Mouse (Mus musculus) left cerebral cortex, postnatal 4 days (tissue): ENCODE data around the gene Pard3. TPM values are rescaled to one million over a fixed set of nuclear protein-coding genes. Genes with fewer than 3 reads are reported as not detected.
A peak's percentile ranks its signal among the peaks of the same experiment; 100 is the strongest.

Experiments used
- DNase-seq: peaks from one replicate; pipeline ENCODE4 v3.0.0-alpha.2; 2022
- intact Hi-C: fragments of 180-260 bp; cut with DNase I; formaldehyde crosslinking; loops from one replicate; pipeline ENCODE4 v1.15.1; 2025
- total RNA-seq, 2 experiments: library from RNA; stranded (reverse); gene quantifications; 2 replicates each; pipeline ENCODE4 v1.2.3; 2021

Pard3 gene
- total RNA-seq, 2 experiments from 2014 or later: 25.5 to 27.0 TPM

GRCm38 (mm10) chr8:127395488-127395887 lies 331.8 kb downstream of the Pard3 start:
- intact Hi-C loops: no loop called here
- no peak for DNase-seq

DNA sequence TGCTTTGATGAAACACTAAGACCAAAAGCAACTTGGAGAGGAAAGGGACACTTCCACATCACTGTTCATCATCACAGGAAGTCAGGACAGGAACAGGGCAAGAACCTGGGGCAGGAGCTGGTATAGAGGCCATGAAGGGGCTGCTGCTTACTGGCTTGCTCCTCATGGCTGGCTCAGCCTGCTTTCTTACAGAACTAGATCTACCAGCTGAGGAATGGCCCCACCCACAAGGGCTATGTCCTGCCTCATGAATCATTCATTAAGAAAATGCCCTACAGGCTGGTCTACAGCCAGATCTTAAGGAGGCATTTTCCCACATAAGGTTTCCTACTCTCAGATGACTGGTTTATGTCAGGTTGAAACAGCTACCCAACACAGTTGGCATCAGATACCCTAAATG lies 342.1 kb downstream of the Pard3 start:
- intact Hi-C loops: no loop called here
- no peak for DNase-seq

DNA sequence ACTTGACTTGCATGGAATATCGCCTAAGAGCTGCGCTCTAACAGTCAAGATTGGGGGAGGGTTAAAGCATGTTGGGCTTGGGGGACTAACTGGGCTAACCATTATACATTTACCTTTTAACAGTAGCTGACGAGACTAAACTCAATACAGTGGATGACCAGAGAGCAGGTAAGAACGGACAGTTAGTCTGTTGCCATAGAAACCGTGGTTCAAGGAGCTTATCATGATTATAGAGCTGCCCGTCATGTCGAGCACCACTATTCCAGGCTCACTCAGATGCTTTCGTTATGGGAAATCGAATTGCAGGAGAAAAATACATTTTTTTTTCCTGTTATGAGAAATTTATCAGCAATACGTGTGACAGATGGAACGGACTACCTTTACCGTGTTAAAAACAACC lies 346.9 kb downstream of the Pard3 start:
- intact Hi-C loops: no loop called here
- DNase-seq: no peak

GRCm38 (mm10) chr8:127411190-127411848 lies 347.6 kb downstream of the Pard3 start:
- DNase-seq: no peak
- intact Hi-C loops: no loop called here

GRCm38 (mm10) chr8:127423021-127423420 lies 359.3 kb downstream of the Pard3 start:
- intact Hi-C loops: no loop called here
- no peak for DNase-seq

DNA sequence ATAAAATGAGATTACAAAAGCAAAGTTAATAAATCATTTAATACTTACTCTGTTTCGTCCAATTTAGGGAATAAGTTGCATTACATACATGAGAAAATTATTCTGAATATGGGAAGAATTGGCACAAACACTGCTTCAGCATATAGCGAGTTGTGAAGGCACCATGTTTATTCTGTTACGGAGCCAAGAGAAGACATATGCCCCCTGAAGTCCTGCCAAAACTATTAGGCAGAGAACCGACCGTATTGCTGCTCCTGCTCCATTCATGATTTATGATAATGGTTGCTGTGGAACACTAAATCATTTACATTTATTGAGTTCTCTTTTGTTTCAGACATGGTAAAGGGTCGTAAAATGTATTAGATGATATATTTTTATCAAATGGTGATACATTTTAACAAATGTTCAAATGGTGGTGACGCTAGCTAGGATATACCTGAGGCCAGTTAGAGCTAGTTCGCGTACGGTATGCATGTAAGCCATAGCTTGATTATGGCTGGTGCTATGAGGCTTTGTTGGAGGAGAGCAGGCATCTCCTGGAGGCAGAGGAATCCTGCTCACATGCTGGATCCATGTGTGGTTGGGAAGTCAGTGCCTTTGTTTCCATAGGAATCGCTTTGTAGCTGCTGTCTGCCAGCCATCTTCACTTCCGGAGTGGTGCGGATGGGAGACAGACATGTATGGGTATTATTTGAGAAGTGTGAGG lies 360.7 kb downstream of the Pard3 start:
- no peak for DNase-seq
- intact Hi-C loops: no loop called here

- intact Hi-C loops: no loop called here
- no peak for DNase-seq
Observed at GRCm38 (mm10) chr8:127426857-127427256, 363.2 kb downstream of the Pard3 start.

- DNase-seq: no peak
- intact Hi-C loops: no loop called here
Observed at GRCm38 (mm10) chr8:127428004-127428403, 364.3 kb downstream of the Pard3 start.

- intact Hi-C loops: no loop called here
- no peak for DNase-seq
Observed at GRCm38 (mm10) chr8:127431236-127431635, 367.5 kb downstream of the Pard3 start.

DNA sequence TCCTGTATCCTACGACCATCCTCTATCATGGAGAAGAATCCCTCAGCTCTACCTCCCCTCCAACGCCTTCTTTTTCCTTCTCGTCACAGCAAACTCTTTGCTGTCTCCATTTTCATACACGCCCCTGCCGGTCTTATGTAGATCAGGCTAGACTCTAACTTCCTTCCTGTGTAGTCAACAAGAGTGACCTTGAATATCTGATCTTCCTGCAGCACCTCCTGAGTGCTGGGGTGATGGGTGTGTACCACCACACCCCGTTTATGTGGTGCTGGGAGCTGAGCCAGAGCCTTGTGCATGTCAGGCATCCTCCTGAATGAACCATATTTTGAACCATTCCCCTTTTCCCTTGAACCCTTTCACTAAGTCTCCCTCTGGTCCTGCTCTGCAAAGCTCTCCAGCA lies 372.3 kb downstream of the Pard3 start:
- intact Hi-C loops: no loop called here
- no peak for DNase-seq

DNA sequence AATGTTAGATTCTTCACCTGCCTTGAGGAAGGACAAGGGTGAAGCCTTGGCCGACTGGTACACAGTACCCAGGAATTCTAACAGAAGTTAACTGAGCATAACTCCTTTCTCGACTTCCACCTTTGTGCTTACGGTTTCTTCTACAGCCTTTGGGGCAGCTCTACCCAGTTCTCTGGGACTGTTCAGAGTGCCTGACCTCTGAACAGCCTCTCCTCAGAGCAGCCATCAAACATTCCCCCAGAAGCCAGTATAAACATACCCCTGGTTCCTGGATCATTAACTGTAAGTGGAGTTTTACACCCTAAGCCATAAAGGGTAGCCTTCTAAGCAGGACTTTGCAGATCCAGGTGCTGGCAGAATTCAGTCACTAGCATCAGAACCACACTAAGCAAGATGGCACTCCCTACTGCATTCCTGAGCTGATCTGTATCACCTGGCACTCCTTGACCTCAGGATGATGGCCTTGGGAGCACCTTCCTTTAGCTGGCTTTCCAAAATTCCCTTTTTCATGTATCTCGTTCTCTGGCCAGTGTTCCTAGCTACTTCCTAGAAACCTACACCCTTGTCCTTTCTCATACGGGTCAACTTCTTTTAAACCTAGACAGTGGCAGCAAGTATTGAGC lies 374.0 kb downstream of the Pard3 start:
- no peak for DNase-seq
- intact Hi-C loops: no loop called here

DNA sequence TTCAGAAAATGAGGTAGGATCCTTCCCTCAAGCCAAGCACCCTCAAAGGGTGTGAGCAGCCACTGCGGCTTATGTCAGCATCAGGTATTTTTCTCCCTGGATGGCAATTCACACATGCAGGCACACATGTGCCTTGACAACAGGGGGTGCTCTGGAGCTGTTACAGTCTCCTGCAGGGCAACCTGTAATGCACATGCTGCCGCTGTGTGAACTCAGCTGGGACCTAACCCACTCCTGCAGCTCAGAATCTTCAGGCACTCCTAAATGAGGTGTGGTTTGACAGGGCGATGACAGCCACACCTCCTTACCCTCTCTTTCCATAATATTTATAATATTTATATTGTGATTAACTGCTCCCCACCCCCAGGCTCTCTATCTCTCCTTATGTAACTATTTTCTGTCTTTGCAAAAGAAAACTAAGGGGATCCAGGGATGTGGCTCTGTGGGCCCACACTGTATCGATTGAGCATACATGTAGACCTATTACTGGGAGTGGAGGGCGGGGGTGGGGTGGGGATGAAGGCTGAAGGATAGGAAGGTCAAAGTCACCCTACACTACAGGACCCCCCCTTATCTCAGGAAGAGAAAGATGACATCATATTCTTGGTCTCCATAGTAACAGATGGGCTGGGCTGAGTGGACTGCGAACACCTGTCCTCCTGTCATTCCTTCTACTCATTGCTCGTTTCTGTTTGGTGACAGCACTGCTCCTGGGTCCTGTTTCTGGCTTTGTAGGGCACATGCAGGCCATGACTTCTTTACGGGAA lies 375.1 kb downstream of the Pard3 start:
- peak; percentile 24 for DNase-seq

GRCm38 (mm10) chr8:127439392-127440160 lies 375.9 kb downstream of the Pard3 start:
- intact Hi-C loops: no loop called here

More for the DNA sequence above, 375.1 kb downstream of the Pard3 start:
- intact Hi-C loops: no loop called here

GRCm38 (mm10) chr8:127440161-127440833 lies 376.6 kb downstream of the Pard3 start:
- no peak for DNase-seq
- intact Hi-C loops: no loop called here

More at GRCm38 (mm10) chr8:127439392-127440160, 375.9 kb downstream of the Pard3 start:
- peak; percentile 27 for DNase-seq

- intact Hi-C loops: no loop called here
- DNase-seq: no peak
Observed at GRCm38 (mm10) chr8:127440834-127441485, 377.3 kb downstream of the Pard3 start.

DNA sequence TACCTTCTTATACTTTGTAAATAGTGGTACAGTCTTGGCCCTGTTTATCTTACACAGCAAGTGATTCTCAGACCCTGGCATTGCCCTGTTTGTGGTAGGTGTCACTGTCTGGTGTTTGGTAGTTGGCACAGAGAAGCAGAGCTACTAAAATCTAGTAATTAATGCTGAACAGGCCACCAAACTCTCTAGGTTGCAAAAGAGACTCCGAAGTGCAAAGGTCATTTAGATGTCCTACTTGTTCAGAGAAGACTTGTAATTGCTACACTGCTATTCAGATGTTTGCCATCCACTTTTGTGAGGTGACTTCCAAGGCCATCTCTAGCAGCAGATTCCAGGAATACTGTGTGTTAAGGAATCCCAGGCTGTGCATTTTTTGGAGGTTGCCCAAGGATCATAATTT lies 383.7 kb downstream of the Pard3 start:
- intact Hi-C loops: no loop called here
- DNase-seq: no peak

GRCm38 (mm10) chr8:127449066-127449840 lies 385.6 kb downstream of the Pard3 start:
- intact Hi-C loops: no loop called here
- no peak for DNase-seq

DNA sequence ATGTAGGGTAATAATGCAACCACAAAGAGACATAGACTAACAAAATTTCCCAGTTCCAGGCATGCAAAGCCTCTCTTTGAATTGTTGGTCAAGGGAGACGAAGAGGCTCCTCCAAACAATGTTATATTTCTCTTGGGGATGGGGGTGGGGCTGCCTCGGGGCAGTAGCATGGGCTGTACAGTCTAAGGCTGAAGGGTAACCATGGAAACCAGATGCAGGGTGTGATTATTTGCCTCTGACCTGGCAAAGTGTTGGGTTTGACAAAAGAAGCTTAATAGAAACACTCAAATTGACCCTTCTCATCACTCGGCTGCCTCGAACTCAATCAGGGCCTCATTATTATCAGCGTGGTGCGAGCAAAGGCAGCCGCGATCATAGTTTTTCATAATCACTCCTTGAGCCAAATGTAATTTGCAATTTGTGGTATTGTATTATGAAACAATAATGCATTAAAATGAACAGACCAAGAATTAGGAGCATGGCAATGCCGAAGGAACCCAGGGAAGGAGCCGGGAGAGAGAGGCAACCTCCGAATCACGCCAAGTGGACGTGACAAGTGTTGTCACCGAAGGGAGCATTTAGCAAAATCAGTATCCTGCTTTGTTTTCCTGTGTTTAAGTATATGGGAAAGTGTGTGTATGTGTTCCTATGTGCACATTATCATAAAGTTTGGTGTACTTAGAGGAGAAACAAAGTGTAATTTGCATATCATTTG lies 387.4 kb downstream of the Pard3 start:
- no peak for DNase-seq
- intact Hi-C loops: no loop called here
